Mouse (Mus musculus) liver, embryonic 13.5 days (tissue): Measurements from ENCODE around the gene Myh7b. TPM values are rescaled to one million over a fixed set of nuclear protein-coding genes. Genes with fewer than 3 reads are reported as not detected.
A peak's percentile ranks its signal among the peaks of the same experiment; 100 is the strongest.

ENCODE experiments used
- ATAC-seq: fragments of 200-750 bp; cut with Nextera tagmentation; 2 replicates; pipeline ENCODE4 v1.8.0; 2017; ENCODE audit warnings: low read depth, mild to moderate bottlenecking, moderate number of reproducible peaks, moderate library complexity
- DNase-seq: peaks from one replicate; pipeline ENCODE4 v3.0.0; 2022
- H3K27ac ChIP-seq: fragments of 300-500 bp; sonication (generic); 2 replicates; pipeline ENCODE4 v1.5.1; 2015; ENCODE audit warnings: moderate library complexity, mild to moderate bottlenecking, inconsistent platforms
- H3K27me3 ChIP-seq: fragments of 300-500 bp; sonication (generic); 2 replicates; pipeline ENCODE4 v1.6.1; 2015; ENCODE audit warnings: mild to moderate bottlenecking, inconsistent platforms
- H3K36me3 ChIP-seq: fragments of 300-500 bp; sonication (generic); 2 replicates; pipeline ENCODE4 v1.6.1; 2015; ENCODE audit warnings: mild to moderate bottlenecking, inconsistent platforms
- H3K4me1 ChIP-seq: fragments of 300-500 bp; sonication (generic); replicated peaks from 2 replicates; pipeline ENCODE4 v1.6.1; 2015; ENCODE audit warnings: inconsistent platforms
- H3K4me2 ChIP-seq: fragments of 300-500 bp; sonication (generic); 2 replicates; pipeline ENCODE4 v1.6.1; 2015; ENCODE audit warnings: inconsistent platforms, mild to moderate bottlenecking, moderate library complexity
- H3K4me3 ChIP-seq: fragments of 300-500 bp; sonication (generic); replicated peaks from 2 replicates; pipeline ENCODE4 v1.5.1; 2015; ENCODE audit warnings: mild to moderate bottlenecking, inconsistent platforms
- H3K9ac ChIP-seq: fragments of 300-500 bp; sonication (generic); 2 replicates; pipeline ENCODE4 v1.6.1; 2015; ENCODE audit warnings: mild to moderate bottlenecking, inconsistent platforms
- H3K9me3 ChIP-seq: fragments of 300-500 bp; sonication (generic); replicated peaks from 2 replicates; pipeline ENCODE4 v1.6.1; 2016; ENCODE audit warnings: inconsistent platforms
- WGBS: fragments of 180-500 bp; shearing (Covaris S2); methylation state at CpG from one replicate; pipeline ENCODE4 v1.1.7; 2015; ENCODE audit not compliant: insufficient replicate concordance; 5-methylcytosine and 5-hydroxymethylcytosine counted together
- polyA plus RNA-seq: library from polyadenylated mRNA; unstranded; fragments of >200 nt; fragmentation: Nextera tagmentation; extraction: Ambion mirVana; gene quantifications from 2 replicates; pipeline ENCODE4 v1.2.1, GENCODE M21; 2015

The Myh7b gene
- polyA plus RNA-seq, 1 experiment from 2014 or later: 2.2 TPM

- peaks cover 62% of the 10 kb centered on the region for H3K36me3 ChIP-seq
- no peak overlapping the region for H3K4me2 ChIP-seq
- H3K9ac ChIP-seq: no peak overlapping the region
- H3K27ac ChIP-seq: no peak overlapping the region
- ATAC-seq (no peak), DNase-seq (peak; percentile 34)
- no peaks in the 10 kb centered on the region for H3K9me3 ChIP-seq
- H3K4me3 ChIP-seq: no peak overlapping the region
- no peaks in the 10 kb centered on the region for H3K27me3 ChIP-seq
- 53% methylated on average over 5 of the region's 5 CpGs for WGBS
- H3K4me1 ChIP-seq: peaks cover 17% of the 10 kb centered on the region
Observed at GRCm38 (mm10) chr2:155583927-155584530, 27.0 kb upstream of the Myh7b start.

- no peak for DNase-seq
- H3K9me3 ChIP-seq: no peaks in the 10 kb centered on the region
- H3K9ac ChIP-seq: no peak overlapping the region
- H3K27ac ChIP-seq: peak overlapping the region; percentile 43
- peak; percentile 24; the same call in 1 of the 2 replicates for ATAC-seq
- H3K4me1 ChIP-seq: peaks cover 28% of the 10 kb centered on the region
- 85% methylated on average over 9 of the region's 9 CpGs for WGBS
- 0 out of 2 replicates have a peak overlapping the region, but pooled peaks have one; percentile 2 for H3K4me2 ChIP-seq
- H3K4me3 ChIP-seq: no peak overlapping the region
- peaks cover 57% of the 10 kb centered on the region for H3K36me3 ChIP-seq
- no peaks in the 10 kb centered on the region for H3K27me3 ChIP-seq
Observed at GRCm38 (mm10) chr2:155585082-155585481, 25.9 kb upstream of the Myh7b start.

GRCm38 (mm10) chr2:155585486-155585885, 25.5 kb upstream of the Myh7b start:
- 57% methylated on average over 10 of the region's 10 CpGs for WGBS
- Histone ChIP-seq H3K4me3 (no peak overlapping the region), H3K4me1 (peaks cover 32% of the 10 kb centered on the region), H3K9ac (no peak overlapping the region), H3K36me3 (peaks cover 57% of the 10 kb centered on the region), H3K27me3 (no peaks in the 10 kb centered on the region), H3K4me2 (0 out of 2 replicates have a peak overlapping the region, but pooled peaks have one; percentile 2), H3K27ac (peak overlapping the region; percentile 43; the same call in 1 of the 2 replicates), H3K9me3 (no peaks in the 10 kb centered on the region)
- DNase-seq: no peak
- ATAC-seq: no peak; the same call in 1 of the 2 replicates

- ATAC-seq (no peak), DNase-seq (no peak)
- no peaks in the 10 kb centered on the region for H3K9me3 ChIP-seq
Observed at GRCm38 (mm10) chr2:155588136-155588535, 22.9 kb upstream of the Myh7b start.

GRCm38 (mm10) chr2:155589521-155589920, 21.5 kb upstream of the Myh7b start:
- no peaks in the 10 kb centered on the region for H3K27me3 ChIP-seq
- peak overlapping the region; percentile 41 for H3K9ac ChIP-seq
- H3K27ac ChIP-seq: peak overlapping the region; percentile 87
- peak overlapping the region; percentile 26 for H3K4me2 ChIP-seq
- 71% methylated on average over 6 of the region's 6 CpGs for WGBS
- DNase-seq (no peak), ATAC-seq (no peak)
- H3K4me1 ChIP-seq: peaks cover 66% of the 10 kb centered on the region
- no peaks in the 10 kb centered on the region for H3K9me3 ChIP-seq
- H3K4me3 ChIP-seq: no peak overlapping the region
- H3K36me3 ChIP-seq: peaks cover 35% of the 10 kb centered on the region

More at GRCm38 (mm10) chr2:155588136-155588535, 22.9 kb upstream of the Myh7b start:
- WGBS: 73% methylated on average over 3 of the region's 3 CpGs
- peaks cover 52% of the 10 kb centered on the region for H3K4me1 ChIP-seq
- H3K27ac ChIP-seq: no peak overlapping the region
- no peak overlapping the region for H3K9ac ChIP-seq
- H3K4me2 ChIP-seq: no peak overlapping the region
- no peaks in the 10 kb centered on the region for H3K27me3 ChIP-seq
- no peak overlapping the region for H3K4me3 ChIP-seq
- H3K36me3 ChIP-seq: peaks cover 35% of the 10 kb centered on the region

GRCm38 (mm10) chr2:155590876-155591275, 20.1 kb upstream of the Myh7b start:
- H3K4me1 ChIP-seq: peaks cover 70% of the 10 kb centered on the region
- H3K27me3 ChIP-seq: no peaks in the 10 kb centered on the region
- H3K9me3 ChIP-seq: no peaks in the 10 kb centered on the region
- H3K9ac ChIP-seq: peak overlapping the region; percentile 88
- H3K36me3 ChIP-seq: peaks cover 27% of the 10 kb centered on the region
- peak; percentile 35 for ATAC-seq
- peak overlapping the region; percentile 81 for H3K4me3 ChIP-seq
- 89% methylated on average over 2 of the region's 2 CpGs for WGBS
- DNase-seq: no peak
- peak overlapping the region; percentile 87 for H3K27ac ChIP-seq
- H3K4me2 ChIP-seq: peak overlapping the region; percentile 89

GRCm38 (mm10) chr2:155591676-155592075, 19.3 kb upstream of the Myh7b start:
- Histone ChIP-seq H3K27me3 (no peaks in the 10 kb centered on the region), H3K4me2 (peak overlapping the region; percentile 89), H3K4me1 (peaks cover 76% of the 10 kb centered on the region), H3K27ac (peak overlapping the region; percentile 87), H3K9me3 (no peaks in the 10 kb centered on the region), H3K4me3 (peak overlapping the region; percentile 81), H3K36me3 (peaks cover 20% of the 10 kb centered on the region), H3K9ac (peak overlapping the region; percentile 88)
- 12% methylated on average over 6 of the region's 6 CpGs for whole genome bisulfite sequencing
- no peak for DNase-seq
- no peak for ATAC-seq

GRCm38 (mm10) chr2:155592137-155592853, 18.7 kb upstream of the Myh7b start, which contains the start of gene Gss:
Gss (minus strand) TSS chr2:155592810.
- ATAC-seq (peak; percentile 84), DNase-seq (peak; percentile 97)
- Histone ChIP-seq H3K27me3 (no peaks in the 10 kb centered on the region), H3K36me3 (peaks cover 14% of the 10 kb centered on the region), H3K9me3 (no peaks in the 10 kb centered on the region), H3K4me2 (peak within 1 kb of the TSS; percentile 89), H3K4me3 (peak within 1 kb of the TSS; percentile 81), H3K27ac (peak within 1 kb of the TSS; percentile 87), H3K9ac (peak within 1 kb of the TSS; percentile 88), H3K4me1 (peaks cover 82% of the 10 kb centered on the region)
- under 1% methylated on average over 53 of the region's 53 CpGs for WGBS

- WGBS: 1% methylated on average over 9 of the region's 9 CpGs
- DNase-seq (no peak), ATAC-seq (no peak; the same call in 1 of the 2 replicates)
- Histone ChIP-seq H3K27me3 (no peaks in the 10 kb centered on the region), H3K4me2 (peak overlapping the region; percentile 89), H3K4me3 (peak overlapping the region; percentile 81), H3K9me3 (no peaks in the 10 kb centered on the region), H3K36me3 (peaks cover 10% of the 10 kb centered on the region), H3K27ac (peak overlapping the region; percentile 87), H3K9ac (peak overlapping the region; percentile 88), H3K4me1 (peaks cover 88% of the 10 kb centered on the region)
Observed at GRCm38 (mm10) chr2:155592854-155593283, 18.1 kb upstream of the Myh7b start.

- WGBS: 77% methylated on average over 6 of the region's 6 CpGs
- peak overlapping the region; percentile 87 for H3K27ac ChIP-seq
- H3K4me3 ChIP-seq: no peak overlapping the region
- no peaks in the 10 kb centered on the region for H3K9me3 ChIP-seq
- ATAC-seq (no peak), DNase-seq (no peak)
- H3K36me3 ChIP-seq: 0 out of 2 replicates have a peak, but pooled peaks cover 2% of the 10 kb centered on the region
- peak overlapping the region; percentile 9; the same call in 1 of the 2 replicates for H3K9ac ChIP-seq
- H3K4me1 ChIP-seq: peaks cover 68% of the 10 kb centered on the region
- no peaks in the 10 kb centered on the region for H3K27me3 ChIP-seq
- H3K4me2 ChIP-seq: peak overlapping the region; percentile 17; the same call in 1 of the 2 replicates
Observed at GRCm38 (mm10) chr2:155595516-155595915, 15.5 kb upstream of the Myh7b start.

GRCm38 (mm10) chr2:155603707-155604106, 7.3 kb upstream of the Myh7b start:
- Histone ChIP-seq H3K27me3 (no peaks in the 10 kb centered on the region), H3K9me3 (no peaks in the 10 kb centered on the region), H3K36me3 (no peaks in the 10 kb centered on the region), H3K4me2 (peak overlapping the region; percentile 75), H3K4me3 (no peak overlapping the region), H3K4me1 (peaks cover 70% of the 10 kb centered on the region), H3K27ac (peak overlapping the region; percentile 99), H3K9ac (peak overlapping the region; percentile 70)
- DNase-seq (no peak), ATAC-seq (no peak)
- WGBS: 61% methylated on average over 3 of the region's 3 CpGs
